In the genomic region with DNA sequence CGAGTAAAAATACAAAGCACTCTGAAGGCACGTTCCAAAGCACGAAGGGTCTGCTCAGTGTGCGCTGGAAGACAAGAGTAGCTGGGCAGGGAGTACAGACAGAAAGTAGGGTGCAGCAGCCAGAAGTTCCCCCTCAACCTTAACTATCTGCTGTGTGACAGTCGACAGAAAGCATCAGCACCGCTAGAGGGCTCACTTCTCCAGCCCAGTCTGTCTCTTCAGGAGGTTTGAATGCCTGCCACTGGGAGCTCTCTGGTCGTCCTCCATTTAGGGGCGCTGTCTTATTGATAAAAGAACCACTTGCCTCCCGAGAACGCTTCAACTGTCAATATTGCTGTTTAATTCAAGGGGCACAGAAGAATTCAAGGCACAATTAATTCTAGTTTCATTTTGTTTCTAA, we compare ENCODE assay signal across 8 mouse cellular contexts. TPM values are rescaled to one million over a fixed set of nuclear protein-coding genes. Genes with fewer than 3 reads are reported as not detected.
DNase-seq lines count a peak whose midpoint lies in the region; ATAC-seq and TF ChIP-seq lines count a peak whose summit lies in the region.

No protein-coding gene starts in this region.

- H3K27me3 ChIP-seq in megakaryocyte, embryonic 14.5 days (replicated peaks), result no peaks in the 10 kb centered on the region

- peak; percentile 87 for TF ChIP-seq CTCF in cortical plate, adult 2 months (IDR thresholded peaks at IDR 0.05; ENCODE audit: extremely low read depth, insufficient read depth, low read length)

- H3K36me3 ChIP-seq in megakaryocyte, embryonic 14.5 days (replicated peaks; ENCODE audit: low read length), result no peaks in the 10 kb centered on the region

- no peak for TF ChIP-seq POLR2A in cortical plate, adult 2 months (IDR thresholded peaks at IDR 0.05; ENCODE audit: extremely low read depth, insufficient read depth, low read length)

- H3K4me1 ChIP-seq in cortical plate, adult 2 months (ENCODE audit: control insufficient read depth, insufficient read depth, low read length), result peaks cover 3% of the 10 kb centered on the region; the same call in 1 of the 2 replicates
- peaks cover 36% of the 10 kb centered on the region for H3K4me1 ChIP-seq in megakaryocyte, embryonic 14.5 days

- no peak overlapping the region for H3K27ac ChIP-seq in cortical plate, adult 2 months (ENCODE audit: insufficient read depth, low read length)

- H3K4me3 ChIP-seq in cortical plate, adult 2 months (ENCODE audit: insufficient read depth, low read length), result no peak overlapping the region
- peak overlapping the region; percentile 88 for H3K4me3 ChIP-seq in megakaryocyte, embryonic 14.5 days (replicated peaks)

- DNase-seq in gastrocnemius, postnatal 10 days, result peak; percentile 75
- DNase-seq in induced T-regulatory cell, adult 2 months (ENCODE audit: low read depth), result peak; percentile 92
- DNase-seq in left cerebral cortex, adult 8-10 months (ENCODE audit: low spot score in 2 of 2), result peak; percentile 49 to 74
- peak; percentile 88 to 89 for DNase-seq in right cerebral cortex, adult 2 months (ENCODE audit: low spot score in 2 of 2)
- DNase-seq in urinary bladder, postnatal 10 days (ENCODE audit: low spot score), result peak; percentile 16

- ATAC-seq in activated CD4-positive, CD25-positive, alpha-beta regulatory T cell, adult 4 months, result peak; percentile 51

- peaks cover 3% of the 10 kb centered on the region; the same call in 1 of the 2 replicates for H3K9me3 ChIP-seq in megakaryocyte, embryonic 14.5 days

RNA-seq across cellular contexts. Expression of gene Il2ra, which starts 21.4 kb away (rescaled TPM):
- polyA plus RNA-seq in activated CD4-positive, CD25-positive, alpha-beta regulatory T cell, adult 4 months (2017; shearing (Covaris generic)), result 100 to 1,000 TPM; 305 to 312 TPM
- 0.19 TPM in 2 replicates for polyA plus RNA-seq in cortical plate, adult 2 months (2012; rRNA removed)
- under 1 TPM; 0.14 to 0.16 TPM for total RNA-seq in gastrocnemius, postnatal 10 days (2021)
- total RNA-seq in left cerebral cortex, adult 8-10 months (2022), result under 1 TPM in 3 of 4 experiments, not detected in 1; 0.11 to 0.26 (median 0.18) TPM
- polyA plus RNA-seq in megakaryocyte, embryonic 14.5 days (2012; ENCODE audit: insufficient read depth, low replicate concordance), result not detected in 2 replicates

RNA-seq across cellular contexts. Expression of gene Gm17490, which starts 37.9 kb away (rescaled TPM):
- not detected for polyA plus RNA-seq in activated CD4-positive, CD25-positive, alpha-beta regulatory T cell, adult 4 months (2017; shearing (Covaris generic))
- not detected in 2 replicates for polyA plus RNA-seq in cortical plate, adult 2 months (2012; rRNA removed)
- total RNA-seq in gastrocnemius, postnatal 10 days (2021), result not detected
- not detected for total RNA-seq in left cerebral cortex, adult 8-10 months (2022)
- polyA plus RNA-seq in megakaryocyte, embryonic 14.5 days (2012; ENCODE audit: insufficient read depth, low replicate concordance), result not detected in 2 replicates

RNA-seq across cellular contexts. Expression of gene Il15ra, which starts 41.1 kb away (rescaled TPM):
- polyA plus RNA-seq in activated CD4-positive, CD25-positive, alpha-beta regulatory T cell, adult 4 months (2017; shearing (Covaris generic)), result 10 to 100 TPM; 23.0 to 24.0 TPM
- polyA plus RNA-seq in cortical plate, adult 2 months (2012; rRNA removed), result 19.0 and 21.7 TPM in 2 replicates
- 10 to 100 TPM; 12.9 to 15.4 TPM for total RNA-seq in gastrocnemius, postnatal 10 days (2021)
- 10 to 100 TPM in 2 of 4 experiments, 1 to 10 TPM in 2; 8.3 to 13.7 (median 11.3) TPM for total RNA-seq in left cerebral cortex, adult 8-10 months (2022)
- 4.0 and 6.5 TPM in 2 replicates for polyA plus RNA-seq in megakaryocyte, embryonic 14.5 days (2012; ENCODE audit: insufficient read depth, low replicate concordance)

Comparison
In these comparisons a context has a peak if more than half of its experiments do, and no peak if none do; other contexts are left out.
1. DNase-seq: peak in every context shown above with its lines; median percentile 92 in induced T-regulatory cell, adult 2 months; 88 in right cerebral cortex, adult 2 months; 75 in gastrocnemius, postnatal 10 days; 62 in left cerebral cortex, adult 8-10 months; 16 in urinary bladder, postnatal 10 days.
2. RNA of gene Il2ra, which starts 21.4 kb away (polyA plus RNA-seq): 305 to 312 TPM in activated CD4-positive, CD25-positive, alpha-beta regulatory T cell, adult 4 months; 0.19 TPM in cortical plate, adult 2 months and not detected in megakaryocyte, embryonic 14.5 days; every median in the first group is over 100 times any median in the second.